Mouse (Mus musculus) embryonic facial prominence, embryonic 13.5 days (tissue): Measurements from ENCODE around the gene Pou3f1. TPM values are rescaled to one million over a fixed set of nuclear protein-coding genes. Genes with fewer than 3 reads are reported as not detected.
A peak's percentile ranks its signal among the peaks of the same experiment; 100 is the strongest.

ENCODE experiments used
- ATAC-seq: fragments of 200-750 bp; cut with Nextera tagmentation; 2 replicates; pipeline ENCODE4 v1.8.0; 2017; ENCODE audit warnings: low read depth; ENCODE audit not compliant: insufficient number of reproducible peaks, insufficient read depth, low FRiP score, low TSS enrichment
- H3K27ac ChIP-seq: fragments of 300-500 bp; sonication (generic); 2 replicates; pipeline ENCODE4 v1.5.1; 2015; ENCODE audit warnings: moderate library complexity, mild to moderate bottlenecking, inconsistent platforms
- H3K27me3 ChIP-seq: fragments of 300-500 bp; sonication (generic); 2 replicates; pipeline ENCODE4 v1.6.1; 2015; ENCODE audit warnings: mild to moderate bottlenecking, inconsistent platforms
- H3K36me3 ChIP-seq: fragments of 300-500 bp; sonication (generic); 2 replicates; pipeline ENCODE4 v1.6.1; 2015; ENCODE audit warnings: mild to moderate bottlenecking, inconsistent platforms
- H3K4me1 ChIP-seq: fragments of 300-500 bp; sonication (generic); 2 replicates; pipeline ENCODE4 v1.6.1; 2015; ENCODE audit warnings: inconsistent platforms
- H3K4me2 ChIP-seq: fragments of 300-500 bp; sonication (generic); 2 replicates; pipeline ENCODE4 v1.6.1; 2015; ENCODE audit warnings: moderate library complexity, mild to moderate bottlenecking, inconsistent platforms
- H3K4me3 ChIP-seq: fragments of 300-500 bp; sonication (generic); 2 replicates; pipeline ENCODE4 v1.5.1; 2015; ENCODE audit warnings: mild to moderate bottlenecking, inconsistent platforms
- H3K9ac ChIP-seq: fragments of 300-500 bp; sonication (generic); 2 replicates; pipeline ENCODE4 v1.6.1; 2015; ENCODE audit warnings: mild to moderate bottlenecking, inconsistent platforms
- H3K9me3 ChIP-seq: fragments of 300-500 bp; sonication (generic); 2 replicates; pipeline ENCODE4 v1.6.1; 2016; ENCODE audit warnings: inconsistent platforms
- WGBS: fragments of 180-500 bp; shearing (Covaris S2); methylation state at CpG from one replicate; pipeline ENCODE4 v1.1.7; 2015; ENCODE audit warnings: mixed read lengths; 5-methylcytosine and 5-hydroxymethylcytosine counted together
- polyA plus RNA-seq: library from polyadenylated mRNA; unstranded; fragments of >200 nt; fragmentation: Nextera tagmentation; extraction: Ambion mirVana; gene quantifications from 2 replicates; pipeline ENCODE4 v1.2.1, GENCODE M21; 2015

The Pou3f1 gene
- polyA plus RNA-seq = 2.3 and 2.4 TPM in 2 replicates

DNA sequence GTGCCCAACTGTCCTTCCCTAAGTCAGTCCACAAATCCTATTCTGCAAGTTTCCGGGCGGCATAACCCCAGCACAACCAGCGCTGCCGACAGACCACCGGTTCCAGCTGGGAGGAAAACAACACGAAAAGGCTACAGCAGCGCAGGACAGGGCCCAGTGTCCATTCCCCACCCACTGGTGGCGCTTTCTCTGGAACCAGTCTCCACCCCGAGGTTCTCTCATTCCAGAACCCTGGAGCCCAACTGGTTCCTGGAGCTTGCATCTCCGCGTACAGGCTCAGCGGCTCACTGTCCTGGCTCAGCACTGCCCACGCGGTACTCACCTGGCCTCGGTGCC lies at the start of gene Pou3f1:
Gene Pou3f1, plus strand, starts transcription at position 290 of the 336 bp plus-strand sequence.
- Histone ChIP-seq H3K9me3 (no peaks in the 10 kb centered on the region), H3K9ac (peak within 1 kb of the TSS; percentile 66), H3K36me3 (no peaks in the 10 kb centered on the region), H3K4me3 (peak within 1 kb of the TSS; percentile 61), H3K27ac (no peak within 1 kb of the TSS), H3K27me3 (peaks cover 92% of the 10 kb centered on the region), H3K4me1 (peaks cover 43% of the 10 kb centered on the region), H3K4me2 (peak within 1 kb of the TSS; percentile 95)
- ATAC-seq = no peak
- 2% methylated on average over 15 of the region's 15 CpGs for WGBS

DNA sequence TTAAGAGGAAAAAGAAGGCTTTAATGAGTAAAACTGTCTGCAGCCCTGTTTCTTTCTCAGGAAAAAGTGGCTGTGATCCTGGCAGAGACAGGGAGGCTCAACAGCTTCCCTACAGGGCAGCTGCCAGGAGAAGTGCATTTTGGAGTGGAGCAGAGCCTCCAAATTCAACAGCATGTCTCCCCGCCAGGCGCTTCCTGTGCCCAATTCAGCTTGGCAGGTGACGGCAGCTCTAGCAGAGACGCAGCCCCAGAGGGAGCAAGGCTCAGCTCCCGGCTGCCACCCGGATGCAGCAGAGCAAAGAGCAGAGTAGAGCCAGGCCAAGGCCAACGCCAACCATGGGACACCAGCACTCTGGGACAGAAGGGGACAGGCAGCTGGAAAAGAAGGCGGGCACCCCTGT lies 49.4 kb upstream of the Pou3f1 start:
- ATAC-seq = no peak
- 62% methylated on average over 8 of the region's 8 CpGs for WGBS
- Histone ChIP-seq H3K9me3 (no peaks in the 10 kb centered on the region), H3K4me2 (no peak overlapping the region), H3K27me3 (peaks cover 10% of the 10 kb centered on the region), H3K27ac (no peak overlapping the region), H3K9ac (no peak overlapping the region), H3K36me3 (no peaks in the 10 kb centered on the region), H3K4me1 (no peaks in the 10 kb centered on the region), H3K4me3 (no peak overlapping the region)

DNA sequence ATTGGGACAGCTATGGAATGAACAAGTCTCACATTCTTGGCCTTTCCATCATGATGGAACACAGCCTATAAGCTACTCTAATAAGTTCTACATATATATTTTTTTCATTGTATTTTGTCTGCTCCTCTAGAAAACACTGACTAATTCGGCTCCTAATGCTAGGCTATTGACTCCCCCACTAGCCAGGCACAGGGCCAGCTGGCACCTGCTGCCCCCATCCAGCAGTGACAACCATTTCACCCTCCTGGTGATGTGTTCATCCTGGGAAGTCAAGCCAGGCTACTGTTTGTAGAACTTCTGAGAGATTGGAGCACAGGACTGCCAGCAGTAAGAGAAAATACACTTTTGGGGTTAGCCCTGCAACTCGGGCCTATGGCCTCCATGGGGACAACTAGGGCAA lies 46.5 kb upstream of the Pou3f1 start:
- no peak overlapping the region for H3K4me2 ChIP-seq
- H3K27me3 ChIP-seq = peaks cover 2% of the 10 kb centered on the region; the same call in 1 of the 2 replicates
- H3K4me1 ChIP-seq = 0 out of 2 replicates have a peak, but pooled peaks cover under 1% of the 10 kb centered on the region
- H3K36me3 ChIP-seq = no peaks in the 10 kb centered on the region
- 69% methylated on average over 2 of the region's 2 CpGs for WGBS
- H3K9ac ChIP-seq = no peak overlapping the region
- no peak overlapping the region for H3K4me3 ChIP-seq
- no peak for ATAC-seq
- H3K27ac ChIP-seq = no peak overlapping the region
- H3K9me3 ChIP-seq = no peaks in the 10 kb centered on the region

DNA sequence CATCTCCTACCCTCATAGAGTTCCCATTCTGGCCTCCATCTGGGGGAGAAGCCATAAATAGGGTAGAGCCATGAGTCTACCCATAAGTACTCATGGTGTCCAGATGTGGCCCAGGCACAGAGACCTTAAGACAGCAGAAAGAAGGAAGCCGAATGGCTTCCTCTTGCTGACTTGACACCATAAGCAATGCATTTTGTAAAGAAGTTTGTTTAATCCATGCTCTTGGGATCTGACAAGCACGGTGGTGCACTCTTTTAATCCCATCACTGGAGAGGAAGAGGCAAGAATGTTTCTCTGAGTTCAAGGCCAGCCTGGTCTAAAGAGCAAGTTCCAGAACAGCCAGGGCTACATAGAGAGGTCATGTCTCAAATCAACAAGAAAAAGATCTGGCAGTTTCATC lies 45.9 kb upstream of the Pou3f1 start, which contains the start of gene 3100002H09Rik:
Gene 3100002H09Rik, minus strand, starts transcription at position 101 of the 400 bp plus-strand sequence.
- Histone ChIP-seq H3K9me3 (no peaks in the 10 kb centered on the region), H3K4me2 (no peak within 1 kb of the TSS), H3K27me3 (peaks cover 6% of the 10 kb centered on the region; the same call in 1 of the 2 replicates), H3K27ac (no peak within 1 kb of the TSS), H3K4me3 (no peak within 1 kb of the TSS), H3K36me3 (no peaks in the 10 kb centered on the region), H3K4me1 (peaks cover 5% of the 10 kb centered on the region; the same call in 1 of the 2 replicates), H3K9ac (no peak within 1 kb of the TSS)
- 76% methylated on average over 2 of the region's 2 CpGs for WGBS
- ATAC-seq = no peak

DNA sequence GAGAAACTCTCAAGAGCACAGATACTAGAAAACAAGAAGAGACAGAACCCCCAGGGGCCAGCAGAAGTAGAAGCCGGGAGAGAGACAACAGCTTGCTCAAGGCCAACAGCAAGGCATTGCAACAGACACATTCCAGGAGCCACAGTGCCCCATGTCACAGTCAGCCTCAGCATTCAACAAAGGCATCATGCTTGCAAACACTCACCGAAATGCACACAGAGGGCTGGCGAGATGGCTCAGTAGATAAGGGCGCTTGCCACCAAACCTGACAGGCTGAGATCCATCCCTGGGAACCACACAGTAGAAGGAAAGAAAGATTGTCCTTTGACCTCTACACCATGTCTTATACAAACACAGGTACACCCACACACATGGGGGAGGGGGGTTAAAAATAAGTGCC lies 44.8 kb upstream of the Pou3f1 start:
- H3K4me3 ChIP-seq = no peak overlapping the region
- ATAC-seq = no peak
- peaks cover 6% of the 10 kb centered on the region; the same call in 1 of the 2 replicates for H3K27me3 ChIP-seq
- H3K27ac ChIP-seq = no peak overlapping the region
- H3K4me2 ChIP-seq = no peak overlapping the region
- peaks cover 10% of the 10 kb centered on the region; the same call in 1 of the 2 replicates for H3K4me1 ChIP-seq
- H3K9ac ChIP-seq = no peak overlapping the region
- no peaks in the 10 kb centered on the region for H3K9me3 ChIP-seq
- WGBS = 67% methylated on average over 4 of the region's 4 CpGs
- no peaks in the 10 kb centered on the region for H3K36me3 ChIP-seq

DNA sequence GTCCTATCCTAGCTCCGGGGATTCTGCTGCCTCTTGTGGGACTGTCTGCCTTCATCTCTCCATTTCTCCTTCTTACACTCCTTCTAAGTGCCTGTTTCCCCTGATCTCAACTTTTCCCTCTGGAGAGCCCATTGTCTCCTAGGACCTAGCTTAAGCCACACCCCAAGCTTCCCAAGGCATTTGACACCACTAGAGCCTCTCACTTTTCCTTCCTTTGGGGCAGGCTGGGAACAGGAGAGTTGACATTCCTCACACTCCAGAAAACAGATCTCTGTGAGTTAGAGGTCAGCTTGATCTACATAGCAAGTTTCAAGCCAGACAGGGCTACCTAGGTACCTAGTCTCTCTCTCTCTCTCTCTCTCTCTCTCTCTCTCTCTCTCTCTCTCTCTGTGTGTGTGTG lies 42.4 kb upstream of the Pou3f1 start:
- Histone ChIP-seq H3K36me3 (no peaks in the 10 kb centered on the region), H3K4me2 (no peak overlapping the region), H3K27ac (no peak overlapping the region), H3K4me1 (peaks cover 18% of the 10 kb centered on the region), H3K27me3 (peaks cover 11% of the 10 kb centered on the region), H3K9ac (no peak overlapping the region), H3K9me3 (no peaks in the 10 kb centered on the region), H3K4me3 (no peak overlapping the region)
- WGBS = 0% methylated on average over 1 of the region's 1 CpGs
- no peak for ATAC-seq

DNA sequence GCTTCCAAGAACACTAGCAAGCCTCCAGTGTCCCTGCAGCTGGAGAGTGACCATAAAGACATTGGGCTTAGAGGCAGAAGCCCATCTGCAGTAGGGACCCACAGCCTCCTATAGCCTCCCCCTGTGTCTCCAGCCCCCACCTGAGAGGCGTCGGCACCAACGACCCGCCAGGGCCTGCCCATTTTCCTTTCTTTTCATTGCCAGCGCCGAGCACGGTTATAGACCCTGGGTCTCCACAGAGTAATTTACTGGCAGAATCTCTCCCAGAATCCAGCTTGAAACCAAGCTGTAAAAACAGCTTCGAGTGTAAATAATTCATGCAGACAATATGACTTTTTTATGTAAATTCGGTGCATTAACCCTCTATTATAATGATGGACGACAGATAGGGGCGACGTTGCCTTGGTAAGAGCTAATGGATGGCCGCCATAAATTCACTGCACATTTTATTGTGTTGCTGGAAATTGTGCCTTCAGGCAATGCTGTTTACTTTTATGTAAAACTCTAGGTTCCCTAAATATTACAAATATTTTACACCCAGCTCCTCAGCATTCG lies 41.1 kb upstream of the Pou3f1 start:
- WGBS = 54% methylated on average over 14 of the region's 14 CpGs
- no peak overlapping the region for H3K27ac ChIP-seq
- H3K27me3 ChIP-seq = peaks cover 11% of the 10 kb centered on the region
- no peak overlapping the region for H3K4me2 ChIP-seq
- no peak overlapping the region for H3K4me3 ChIP-seq
- H3K9me3 ChIP-seq = no peaks in the 10 kb centered on the region
- H3K36me3 ChIP-seq = no peaks in the 10 kb centered on the region
- ATAC-seq = no peak
- H3K4me1 ChIP-seq = peaks cover 18% of the 10 kb centered on the region
- no peak overlapping the region for H3K9ac ChIP-seq

DNA sequence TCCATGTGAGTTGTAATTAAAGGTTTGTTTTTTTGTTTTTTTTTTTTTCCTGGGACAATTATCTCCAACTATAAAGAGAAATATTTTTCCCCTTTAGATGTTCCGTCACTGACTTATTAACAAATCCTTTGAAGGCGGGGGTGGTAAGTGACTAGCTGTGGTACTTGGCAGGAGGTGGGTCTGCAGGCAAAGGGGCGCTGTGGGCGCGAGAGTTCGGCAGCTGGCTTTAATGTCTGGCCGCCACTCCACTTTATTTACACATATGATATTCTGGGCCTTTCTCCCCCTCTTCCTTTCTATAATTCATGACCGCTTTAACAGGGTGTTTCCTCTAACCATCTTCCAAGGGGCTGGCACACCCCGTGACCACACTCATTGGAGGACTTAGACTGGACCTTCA lies 40.6 kb upstream of the Pou3f1 start:
- Histone ChIP-seq H3K4me2 (no peak overlapping the region), H3K4me3 (no peak overlapping the region), H3K27ac (no peak overlapping the region), H3K27me3 (peaks cover 11% of the 10 kb centered on the region), H3K9me3 (no peaks in the 10 kb centered on the region), H3K9ac (no peak overlapping the region), H3K36me3 (no peaks in the 10 kb centered on the region), H3K4me1 (peaks cover 18% of the 10 kb centered on the region)
- WGBS = 49% methylated on average over 9 of the region's 9 CpGs
- ATAC-seq = no peak

DNA sequence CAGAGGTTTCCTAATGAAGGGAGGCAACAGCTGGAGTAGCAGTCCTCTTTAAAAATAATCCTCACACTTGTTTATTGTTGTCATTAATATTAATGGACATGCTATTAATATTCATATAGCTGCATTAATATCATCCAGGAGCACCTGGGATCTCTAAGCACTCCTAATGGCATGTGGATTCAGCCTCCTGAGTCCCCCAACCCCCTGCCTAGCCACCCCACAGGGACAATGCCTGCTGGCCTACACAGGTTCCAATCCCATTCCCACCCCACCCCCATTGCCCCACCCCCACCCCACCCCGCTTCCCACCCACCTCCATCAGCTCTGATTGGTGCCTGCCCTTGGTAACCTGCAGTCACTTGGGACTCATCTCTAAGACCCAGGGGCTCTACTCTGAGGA lies 40.0 kb upstream of the Pou3f1 start:
- Histone ChIP-seq H3K9me3 (no peaks in the 10 kb centered on the region), H3K9ac (no peak overlapping the region), H3K27me3 (peaks cover 11% of the 10 kb centered on the region), H3K4me2 (no peak overlapping the region), H3K4me1 (peaks cover 24% of the 10 kb centered on the region), H3K4me3 (no peak overlapping the region), H3K27ac (no peak overlapping the region), H3K36me3 (no peaks in the 10 kb centered on the region)
- WGBS = 50% methylated on average over 1 of the region's 1 CpGs
- no peak for ATAC-seq

DNA sequence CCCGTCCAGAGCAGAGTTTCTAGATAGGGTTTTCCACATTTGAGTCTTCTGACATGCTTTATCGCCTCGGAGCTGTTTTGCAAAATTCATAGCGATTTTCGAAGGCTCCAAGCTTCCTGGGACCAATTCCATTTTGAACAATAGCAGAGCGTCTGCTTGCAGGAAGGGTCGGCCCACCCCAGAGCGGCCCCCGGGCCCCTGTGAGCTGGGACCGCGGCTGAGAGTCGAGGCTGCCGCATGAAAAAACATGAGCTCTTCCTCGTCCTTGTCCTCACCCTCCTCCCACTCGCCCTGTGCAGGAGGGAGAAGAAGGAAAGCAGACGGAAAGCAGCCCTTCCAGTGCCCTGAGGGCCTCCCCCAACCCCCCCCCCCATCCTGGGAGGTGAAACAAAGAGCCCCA lies 38.0 kb upstream of the Pou3f1 start:
- 7% methylated on average over 16 of the region's 16 CpGs for WGBS
- Histone ChIP-seq H3K27ac (no peak overlapping the region), H3K9ac (no peak overlapping the region), H3K4me1 (peaks cover 24% of the 10 kb centered on the region), H3K36me3 (no peaks in the 10 kb centered on the region), H3K9me3 (no peaks in the 10 kb centered on the region), H3K4me3 (peak overlapping the region; percentile 6; the same call in 1 of the 2 replicates), H3K4me2 (peak overlapping the region; percentile 46), H3K27me3 (peaks cover 11% of the 10 kb centered on the region)
- no peak for ATAC-seq

DNA sequence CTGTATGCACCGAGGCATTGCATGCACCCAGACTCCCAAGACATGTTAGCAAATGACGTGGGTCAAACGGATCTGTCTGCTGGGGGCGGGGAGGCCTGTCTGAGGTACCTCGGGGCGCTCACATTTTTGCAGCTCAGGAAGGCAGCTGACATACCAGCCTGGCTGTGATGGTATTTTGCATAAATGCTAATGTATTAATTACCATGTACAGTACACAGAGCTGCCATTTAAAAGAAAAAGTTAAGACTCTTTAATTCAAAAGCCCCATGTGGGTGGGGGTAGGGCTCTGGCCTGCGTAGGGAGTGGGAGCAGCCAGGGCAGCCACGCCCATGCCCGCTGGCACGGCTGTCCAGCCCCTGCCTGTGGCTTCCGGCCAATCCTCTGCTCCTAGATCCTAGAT lies 35.2 kb upstream of the Pou3f1 start:
- no peaks in the 10 kb centered on the region for H3K36me3 ChIP-seq
- no peak overlapping the region for H3K27ac ChIP-seq
- ATAC-seq = no peak
- H3K9ac ChIP-seq = no peak overlapping the region
- H3K4me3 ChIP-seq = no peak overlapping the region
- 59% methylated on average over 11 of the region's 11 CpGs for WGBS
- H3K4me1 ChIP-seq = peaks cover 27% of the 10 kb centered on the region
- H3K9me3 ChIP-seq = no peaks in the 10 kb centered on the region
- H3K27me3 ChIP-seq = peaks cover 6% of the 10 kb centered on the region; the same call in 1 of the 2 replicates
- no peak overlapping the region for H3K4me2 ChIP-seq

DNA sequence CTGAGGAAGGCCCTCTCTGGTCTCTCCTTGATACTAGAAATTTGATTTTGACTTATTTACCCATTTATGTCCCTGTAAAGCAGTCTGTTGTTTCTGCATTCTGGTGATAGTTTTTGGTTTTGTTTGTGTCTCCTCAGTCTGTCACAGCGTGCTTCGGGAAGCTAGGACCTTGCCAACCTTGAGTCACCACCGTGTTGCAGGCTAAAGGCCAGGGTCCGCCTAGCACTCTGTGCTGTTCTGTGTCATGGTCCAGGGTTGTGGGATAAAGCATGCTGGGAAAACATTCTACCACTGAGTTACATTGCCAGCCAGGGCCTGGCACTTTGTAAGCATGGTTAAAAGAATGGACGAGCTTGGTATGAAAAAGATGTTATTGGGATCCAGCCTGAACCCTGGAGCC lies 34.0 kb upstream of the Pou3f1 start:
- Histone ChIP-seq H3K4me2 (no peak overlapping the region), H3K36me3 (no peaks in the 10 kb centered on the region), H3K27ac (no peak overlapping the region), H3K27me3 (peaks cover 2% of the 10 kb centered on the region; the same call in 1 of the 2 replicates), H3K4me1 (peaks cover 32% of the 10 kb centered on the region), H3K9me3 (no peaks in the 10 kb centered on the region), H3K4me3 (no peak overlapping the region), H3K9ac (no peak overlapping the region)
- no peak for ATAC-seq
- 90% methylated on average over 5 of the region's 5 CpGs for WGBS
